Mouse (Mus musculus): ENCODE results near the gene Htra3.

Htra3 gene

DNA sequence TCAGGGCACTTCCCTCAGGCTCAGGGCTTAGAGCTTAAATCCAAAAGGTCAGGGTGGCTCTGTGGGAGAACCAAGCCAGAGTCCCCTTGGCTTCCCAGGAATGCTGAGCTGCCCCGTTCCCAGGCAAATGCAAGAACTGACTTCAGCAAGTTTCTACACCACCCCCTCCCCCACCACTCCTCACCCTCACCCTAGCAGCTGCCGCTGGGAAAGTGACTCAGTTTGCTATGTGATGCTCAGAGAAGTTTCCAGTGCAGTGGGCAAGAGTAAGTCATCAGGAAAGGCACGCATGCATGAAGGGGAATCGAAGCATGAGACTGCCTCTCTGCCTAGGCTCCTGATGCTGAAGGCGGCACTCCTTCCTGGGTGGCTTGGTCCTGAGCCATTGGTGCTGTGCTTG is 62.6 kb downstream of the Htra3 start:
- DNase-seq (ENCODE audit: low read depth, low spot score): peak; percentile 9

- DNase-seq (ENCODE audit: low read depth, low spot score): no peak
Observed at GRCm38 (mm10) chr5:35612722-35613121, 66.9 kb downstream of the Htra3 start.

DNA sequence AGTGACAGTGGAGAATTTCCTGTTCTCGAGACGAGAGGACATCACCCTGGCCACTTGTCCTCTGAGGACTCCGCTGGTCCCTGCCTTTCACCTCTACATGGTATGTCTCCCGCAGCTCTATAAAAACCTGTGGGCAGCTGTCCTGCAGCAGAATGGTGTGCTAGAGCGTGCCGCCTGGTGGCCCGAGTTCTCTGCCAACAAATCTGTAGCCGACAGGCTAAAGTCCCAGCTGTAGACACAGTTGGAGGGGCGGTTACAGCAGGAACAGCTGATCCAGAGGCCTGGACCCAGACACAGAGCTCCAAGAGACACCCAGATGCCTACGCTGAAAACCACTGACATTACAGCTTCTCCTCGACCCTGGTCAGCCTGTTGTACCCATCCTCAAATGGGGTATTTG is 67.7 kb downstream of the Htra3 start:
- no peak for DNase-seq (ENCODE audit: low read depth, low spot score)

GRCm38 (mm10) chr5:35611170-35611569 is 68.4 kb downstream of the Htra3 start:
- DNase-seq (ENCODE audit: low read depth, low spot score): no peak

- DNase-seq (ENCODE audit: low read depth, low spot score): no peak
Observed at GRCm38 (mm10) chr5:35610381-35610780, 69.2 kb downstream of the Htra3 start.

GRCm38 (mm10) chr5:35609971-35610370 is 69.6 kb downstream of the Htra3 start:
- no peak for DNase-seq (ENCODE audit: low read depth, low spot score)

DNA sequence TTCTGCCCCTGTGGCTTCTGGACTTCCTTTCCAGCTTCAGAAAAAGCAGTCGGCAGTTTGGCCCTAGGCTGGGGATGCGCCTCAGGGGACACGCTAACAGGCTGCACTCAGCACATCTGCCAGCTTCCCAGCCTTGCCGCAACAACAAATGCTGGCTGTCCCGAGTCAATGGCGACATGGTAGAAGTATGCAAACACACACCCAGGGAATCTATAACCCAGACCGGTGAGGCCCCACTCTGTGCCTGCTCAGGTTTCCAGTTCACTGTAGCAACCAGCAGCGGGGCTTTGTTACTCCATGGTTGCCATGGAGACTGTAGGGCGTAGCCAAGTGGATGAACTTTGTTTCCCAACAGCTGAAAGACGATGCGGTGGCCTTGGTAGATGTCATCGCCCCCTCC is 70.2 kb downstream of the Htra3 start:
- peak; percentile 67 for DNase-seq (ENCODE audit: low read depth, low spot score)

- DNase-seq (ENCODE audit: low read depth, low spot score): no peak
Observed at GRCm38 (mm10) chr5:35608559-35608958, 71.0 kb downstream of the Htra3 start.

DNA sequence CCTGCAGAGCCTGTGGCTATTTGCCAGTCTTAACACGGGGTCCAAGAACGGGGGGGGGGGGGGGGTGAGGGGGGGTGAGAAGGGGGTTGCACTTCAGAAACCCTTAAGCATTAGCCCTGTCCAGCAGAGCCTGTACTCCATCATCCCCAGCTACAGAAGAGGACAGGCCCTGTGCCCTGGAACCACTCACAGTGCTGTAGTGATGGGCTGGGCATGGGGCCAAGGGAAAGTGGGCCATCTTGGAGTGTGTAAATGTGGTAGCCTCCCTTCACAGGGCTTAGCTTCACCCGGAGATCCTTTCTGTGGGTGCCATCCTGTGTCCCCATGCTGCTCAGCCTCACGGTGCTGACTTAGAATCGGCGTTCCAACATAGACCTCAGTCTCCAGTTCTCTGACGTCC is 71.8 kb downstream of the Htra3 start:
- no peak for DNase-seq (ENCODE audit: low read depth, low spot score)

GRCm38 (mm10) chr5:35606800-35607199 is 72.8 kb downstream of the Htra3 start:
- DNase-seq (ENCODE audit: low read depth, low spot score): no peak

DNA sequence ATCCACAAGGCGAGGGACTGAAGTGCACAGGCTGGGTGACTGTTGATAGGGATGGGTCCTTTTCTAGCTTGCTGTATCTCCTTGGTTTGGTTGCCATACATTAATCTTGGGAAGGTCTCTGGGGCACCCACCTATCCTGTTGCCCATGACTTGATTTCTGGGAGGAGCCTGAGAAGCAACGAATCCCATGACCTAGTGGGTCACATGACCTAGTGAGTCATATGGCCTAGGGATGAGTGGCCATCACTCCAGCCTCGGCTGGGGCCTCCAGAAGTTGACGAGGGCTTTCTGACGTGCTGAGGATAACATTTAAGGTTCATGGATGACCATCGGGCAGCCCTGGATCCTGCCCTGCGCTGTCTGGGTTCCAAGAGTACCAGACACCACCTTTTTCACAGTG is 74.2 kb downstream of the Htra3 start:
- no peak for DNase-seq (ENCODE audit: low read depth, low spot score)

All from embryo, embryonic 11.5 days (tissue).